Mouse (Mus musculus) C2C12 (cell line): ENCODE measurements around the gene Borcs8. TPM values are rescaled to one million over a fixed set of nuclear protein-coding genes. Genes with fewer than 3 reads are reported as not detected.

ENCODE experiments used
- H3K27me3 ChIP-seq: one replicate; pipeline ENCODE4 v1.6.1; 2011; ENCODE audit not compliant: control insufficient read depth, insufficient read depth, insufficient read length
- H3K36me3 ChIP-seq: one replicate; pipeline ENCODE4 v1.6.1; 2011; ENCODE audit not compliant: control insufficient read depth, insufficient read depth
- H3K4me3 ChIP-seq: one replicate; pipeline ENCODE4 v1.5.1; 2011; ENCODE audit warnings: mild to moderate bottlenecking, control low read depth; ENCODE audit not compliant: poor library complexity, insufficient read depth, severe bottlenecking
- H3K79me2 ChIP-seq: one replicate; pipeline ENCODE4 v1.6.1; 2011; ENCODE audit not compliant: control insufficient read depth, insufficient read depth
- H3K79me3 ChIP-seq: one replicate; pipeline ENCODE4 v1.6.1; 2011; ENCODE audit warnings: low read depth, control low read depth
- H3ac ChIP-seq: one replicate; pipeline ENCODE3; 2011; ENCODE audit warnings: low read depth; ENCODE audit not compliant: control insufficient read depth, insufficient read length
- CEBPB ChIP-seq: IDR thresholded peaks from one replicate; pipeline ENCODE4 v1.6.1; 2011; ENCODE audit warnings: low read depth, mild to moderate bottlenecking, control low read depth, moderate library complexity
- CTCF ChIP-seq: IDR thresholded peaks from one replicate; pipeline ENCODE4 v1.5.1; 2011; ENCODE audit not compliant: control insufficient read depth, insufficient read depth, insufficient read length
- FOSL1 ChIP-seq: IDR thresholded peaks from one replicate; pipeline ENCODE4 v1.8.0; 2011; ENCODE audit warnings: mild to moderate bottlenecking, low read length; ENCODE audit not compliant: poor library complexity, insufficient read depth, severe bottlenecking
- MAX ChIP-seq: IDR thresholded peaks from one replicate; pipeline ENCODE4 v1.6.1; 2011; ENCODE audit warnings: mild to moderate bottlenecking, control low read depth
- MYOD1 ChIP-seq: IDR thresholded peaks from one replicate; pipeline ENCODE4 v1.6.1; 2011; ENCODE audit warnings: low read depth; ENCODE audit not compliant: control insufficient read depth, insufficient read length
- MYOG ChIP-seq: IDR thresholded peaks from one replicate; pipeline ENCODE4 v1.6.1; 2011; ENCODE audit not compliant: control insufficient read depth, insufficient read length; ENCODE audit errors: extremely low read depth
- USF1 ChIP-seq: IDR thresholded peaks from one replicate; pipeline ENCODE4 v1.6.1; 2011; ENCODE audit warnings: low read depth, mild to moderate bottlenecking, control low read depth, moderate library complexity
- polyA plus RNA-seq: library from polyadenylated mRNA; unstranded; fragments of >200 nt; fragmentation: generic; extraction: Trizol; gene quantifications from one replicate; pipeline ENCODE4 v1.2.1, GENCODE M21; 2012; ENCODE audit warnings: missing spikeins

Gene Borcs8
- polyA plus RNA-seq, 1 experiment: 49.8 TPM

DNA sequence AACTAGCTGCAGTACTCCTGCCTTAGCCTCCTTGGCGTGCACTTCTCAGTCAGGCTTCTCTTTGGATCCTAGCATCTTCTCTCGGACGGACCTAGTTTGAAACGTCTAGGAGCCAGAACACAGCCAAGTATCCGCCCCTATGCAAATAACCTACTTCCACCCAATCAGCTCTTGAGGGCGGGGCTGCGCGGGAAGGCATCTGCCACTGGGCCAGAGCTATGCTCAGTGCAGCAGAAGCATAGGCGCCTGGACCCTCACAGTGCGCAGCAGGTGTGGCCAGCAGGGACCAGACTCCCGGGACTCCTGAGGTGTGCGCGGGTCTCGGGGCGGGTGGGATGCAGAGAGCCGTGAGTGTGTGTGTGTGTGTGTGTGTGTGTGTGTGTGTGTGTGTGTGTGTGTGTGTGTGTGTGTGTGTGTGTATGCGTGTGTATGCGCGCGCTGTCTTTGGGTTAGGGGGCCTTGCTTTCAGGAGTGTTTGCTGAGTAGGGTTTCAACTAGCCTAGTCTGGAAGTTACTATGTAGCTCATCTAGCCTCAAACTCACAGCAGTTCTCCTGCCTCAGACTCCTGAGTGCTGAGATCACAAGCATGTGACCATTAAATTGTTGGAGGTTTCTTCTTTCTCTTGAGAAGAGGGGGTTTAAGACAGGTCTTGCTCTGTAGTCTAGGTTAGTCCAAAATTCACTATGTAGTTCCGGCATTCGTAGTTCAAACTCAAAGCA, 13.4 kb downstream of the Borcs8 start:
- TF ChIP-seq MAX (no peak), CEBPB (no peak), MYOG (no peak), FOSL1 (no peak)
- no peak overlapping the region for H3ac ChIP-seq
- no peak overlapping the region for H3K4me3 ChIP-seq
- no peaks in the 10 kb centered on the region for H3K36me3 ChIP-seq
- no peaks in the 10 kb centered on the region for H3K79me3 ChIP-seq
- H3K79me2 ChIP-seq: no peaks in the 10 kb centered on the region
- peaks cover 24% of the 10 kb centered on the region for H3K27me3 ChIP-seq

DNA sequence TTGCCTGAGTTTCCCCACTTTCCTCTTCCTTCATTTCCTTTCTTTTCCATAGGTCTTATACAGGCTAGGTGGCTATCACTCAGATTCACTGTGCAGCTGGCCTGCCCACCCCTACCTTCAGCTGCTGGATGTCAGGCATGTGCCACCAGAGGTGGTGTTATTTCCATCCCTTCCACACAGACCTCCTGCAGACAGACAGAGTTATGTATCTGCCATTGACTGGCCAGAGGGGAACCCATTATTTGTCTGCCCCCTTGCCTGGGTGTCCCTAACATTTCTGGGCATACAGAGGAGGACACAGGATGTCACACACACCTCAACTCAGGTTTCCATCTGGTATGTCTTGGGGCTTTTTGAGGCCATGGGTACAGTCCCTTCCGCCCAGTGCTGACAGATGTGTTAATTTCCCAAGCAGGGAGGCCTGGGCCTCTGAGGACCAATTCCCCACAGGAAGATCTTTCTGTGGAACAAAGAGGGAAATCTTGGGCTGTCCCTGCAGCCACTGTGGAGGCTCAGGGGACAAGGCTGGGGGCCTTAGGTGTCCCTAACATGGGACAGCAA, 18.0 kb downstream of the Borcs8 start:
- Histone ChIP-seq H3K36me3 (no peaks in the 10 kb centered on the region), H3K79me3 (no peaks in the 10 kb centered on the region), H3K4me3 (no peak overlapping the region), H3K79me2 (no peaks in the 10 kb centered on the region), H3ac (no peak overlapping the region), H3K27me3 (peaks cover 32% of the 10 kb centered on the region)
- TF ChIP-seq MYOG: no peak
- no peak for TF ChIP-seq MAX
- TF ChIP-seq CEBPB: no peak
- no peak for TF ChIP-seq USF1
- no peak for TF ChIP-seq FOSL1
- no peak for TF ChIP-seq MYOD1
- TF ChIP-seq CTCF: no peak

DNA sequence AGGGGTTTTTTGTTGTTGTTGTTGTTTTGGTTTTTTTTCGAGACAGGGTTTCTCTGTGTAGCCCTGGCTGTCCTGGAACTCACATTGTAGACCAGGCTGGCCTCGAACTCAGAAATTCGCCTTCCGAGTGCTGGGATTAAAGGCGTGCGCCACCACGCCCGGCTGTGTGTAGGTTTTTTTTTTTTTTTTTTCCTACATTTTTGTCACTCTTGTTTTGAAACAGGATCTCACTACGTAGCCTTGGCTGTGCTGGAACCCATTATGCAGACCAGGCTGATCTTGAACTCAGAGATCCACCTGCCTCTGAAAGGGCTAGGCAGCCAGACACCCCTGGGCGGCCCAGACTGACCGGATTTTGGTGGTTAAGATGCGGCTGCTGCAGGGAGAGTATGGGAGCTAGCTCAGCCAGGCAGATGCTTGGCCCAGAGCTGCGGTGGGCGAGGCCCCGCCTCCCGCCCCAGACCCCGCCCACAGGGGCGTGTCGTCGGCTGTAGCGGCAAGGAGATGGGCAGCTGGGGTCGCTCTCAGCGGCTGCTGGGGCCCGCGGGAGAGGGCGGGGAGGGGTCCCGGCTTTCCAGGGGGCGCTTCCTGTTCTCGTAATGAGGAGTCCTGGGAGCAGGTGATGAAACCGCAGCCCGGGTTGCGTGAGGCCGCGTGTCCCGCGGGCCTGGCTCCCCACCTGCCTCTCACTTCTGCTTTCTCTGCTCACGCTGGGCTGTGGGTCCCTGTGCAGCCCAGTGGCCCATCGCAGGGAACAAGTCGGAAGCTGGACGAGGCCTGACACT, 19.0 kb downstream of the Borcs8 start:
- H3K4me3 ChIP-seq: no peak overlapping the region
- no peaks in the 10 kb centered on the region for H3K79me2 ChIP-seq
- no peak for TF ChIP-seq MYOD1
- no peak for TF ChIP-seq CEBPB
- TF ChIP-seq CTCF: no peak
- no peak for TF ChIP-seq MAX
- no peak for TF ChIP-seq USF1
- no peak for TF ChIP-seq FOSL1
- TF ChIP-seq MYOG: no peak
- no peaks in the 10 kb centered on the region for H3K36me3 ChIP-seq
- no peak overlapping the region for H3ac ChIP-seq
- H3K79me3 ChIP-seq: no peaks in the 10 kb centered on the region
- H3K27me3 ChIP-seq: peaks cover 33% of the 10 kb centered on the region

DNA sequence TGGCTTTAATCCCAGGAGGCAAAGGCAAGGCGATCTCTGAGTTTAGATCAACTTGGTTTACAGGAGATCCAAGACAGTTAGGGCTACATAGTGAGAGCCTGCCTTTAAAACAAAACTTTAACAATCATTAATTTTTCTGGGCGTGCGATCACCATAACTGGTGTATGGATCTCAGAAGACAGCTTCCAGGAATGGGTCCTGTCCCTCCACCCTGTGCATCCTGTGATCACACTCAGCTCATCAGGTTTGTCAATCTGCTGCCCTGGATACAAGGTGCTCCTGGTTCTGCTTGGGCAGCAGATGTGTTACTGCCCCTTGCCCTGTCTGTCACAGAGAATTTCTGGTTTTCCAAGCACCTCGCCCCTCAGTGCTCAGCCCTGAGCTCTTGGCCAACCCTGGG, 19.9 kb downstream of the Borcs8 start:
- Histone ChIP-seq H3K36me3 (no peaks in the 10 kb centered on the region), H3ac (no peak overlapping the region), H3K4me3 (no peak overlapping the region), H3K27me3 (peaks cover 38% of the 10 kb centered on the region), H3K79me2 (no peaks in the 10 kb centered on the region), H3K79me3 (no peaks in the 10 kb centered on the region)
- TF ChIP-seq USF1: no peak
- no peak for TF ChIP-seq CEBPB
- TF ChIP-seq FOSL1: no peak

DNA sequence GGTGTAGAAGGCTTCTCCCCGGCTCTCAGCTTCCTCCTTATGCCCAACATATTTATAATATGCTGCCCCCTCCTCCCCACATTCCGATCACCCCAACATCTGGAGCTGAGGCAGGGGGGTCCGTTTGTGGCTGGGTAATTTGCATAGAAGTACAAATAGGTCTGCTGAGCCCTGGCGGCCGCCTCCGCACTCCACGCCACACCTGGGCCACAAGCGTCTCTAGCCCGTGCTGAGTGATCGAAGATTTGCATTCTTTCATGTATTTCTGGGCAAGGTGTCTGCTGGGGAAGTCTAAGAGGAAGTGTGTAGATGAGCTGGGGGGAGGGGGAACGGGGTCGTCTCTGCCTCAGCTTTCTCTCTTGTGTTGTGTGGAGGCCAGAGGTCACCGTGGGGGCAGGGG, 20.7 kb downstream of the Borcs8 start:
- Histone ChIP-seq H3K79me3 (no peaks in the 10 kb centered on the region), H3K36me3 (no peaks in the 10 kb centered on the region), H3ac (no peak overlapping the region), H3K4me3 (no peak overlapping the region), H3K27me3 (peaks cover 38% of the 10 kb centered on the region), H3K79me2 (no peaks in the 10 kb centered on the region)
- TF ChIP-seq USF1 (no peak), MAX (no peak), CEBPB (no peak), MYOG (no peak), CTCF (no peak), MYOD1 (no peak), FOSL1 (no peak)
